Mouse (Mus musculus): Measurements from ENCODE around the gene Ppfibp1.

The Ppfibp1 gene

GRCm38 (mm10) chr6:146981249-146981835 is 93.1 kb downstream of the Ppfibp1 start:
- DNase-seq (ENCODE audit: low read depth in 1 of 2, low spot score in 2 of 2), result no peak

DNA sequence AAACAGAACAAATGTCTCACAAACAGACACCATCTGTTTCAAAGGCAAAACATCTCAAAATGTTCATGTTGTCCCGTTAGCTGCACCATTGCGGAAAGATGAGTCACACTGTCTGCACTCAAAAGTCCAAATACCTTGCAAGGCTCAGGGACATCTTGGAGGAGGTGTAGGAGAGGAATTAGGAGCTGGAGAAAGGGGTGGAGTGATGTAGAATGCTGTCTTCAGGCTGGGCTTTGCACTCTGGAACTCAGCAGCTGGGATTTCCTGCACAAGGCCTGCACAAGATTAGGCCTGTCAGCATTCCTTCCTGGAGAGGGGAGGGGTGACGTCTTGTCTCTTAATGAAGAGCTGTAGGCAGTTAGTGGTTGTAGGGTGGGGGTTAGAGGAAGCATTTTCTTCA is 96.3 kb downstream of the Ppfibp1 start:
- DNase-seq (ENCODE audit: low read depth in 1 of 2, low spot score in 2 of 2), result no peak

GRCm38 (mm10) chr6:146994236-146994635 is 105.9 kb downstream of the Ppfibp1 start:
- no peak for DNase-seq (ENCODE audit: low read depth in 1 of 2, low spot score in 2 of 2)

GRCm38 (mm10) chr6:146995391-146995790 is 107.1 kb downstream of the Ppfibp1 start:
- no peak for DNase-seq (ENCODE audit: low read depth in 1 of 2, low spot score in 2 of 2)

GRCm38 (mm10) chr6:146995878-146996277 is 107.6 kb downstream of the Ppfibp1 start:
- DNase-seq (ENCODE audit: low read depth in 1 of 2, low spot score in 2 of 2), result no peak

GRCm38 (mm10) chr6:146997006-146997405 is 108.7 kb downstream of the Ppfibp1 start:
- DNase-seq (ENCODE audit: low read depth in 1 of 2, low spot score in 2 of 2), result no peak

GRCm38 (mm10) chr6:146998710-146999109 is 110.4 kb downstream of the Ppfibp1 start:
- DNase-seq (ENCODE audit: low read depth in 1 of 2, low spot score in 2 of 2), result no peak

DNA sequence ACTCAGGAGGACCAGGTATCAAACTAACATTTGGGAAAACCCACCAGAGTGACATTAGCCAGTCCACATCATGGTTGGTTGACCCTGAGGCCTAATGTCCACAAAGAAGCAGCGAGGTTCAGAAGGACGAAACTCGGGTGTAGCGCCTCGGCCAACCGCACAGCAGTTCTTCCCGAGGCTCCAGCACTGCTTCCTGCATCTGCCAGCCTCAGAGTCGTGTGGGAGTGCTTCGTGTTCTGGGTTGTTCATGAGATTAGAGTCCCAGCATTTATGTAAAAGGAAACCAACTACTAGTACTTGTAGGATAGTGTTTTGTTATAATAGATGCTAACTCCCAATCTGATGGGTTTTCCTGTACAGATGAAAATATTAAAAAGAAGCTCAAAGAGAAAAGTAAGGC is 111.0 kb downstream of the Ppfibp1 start:
- no peak for DNase-seq (ENCODE audit: low read depth in 1 of 2, low spot score in 2 of 2)

DNA sequence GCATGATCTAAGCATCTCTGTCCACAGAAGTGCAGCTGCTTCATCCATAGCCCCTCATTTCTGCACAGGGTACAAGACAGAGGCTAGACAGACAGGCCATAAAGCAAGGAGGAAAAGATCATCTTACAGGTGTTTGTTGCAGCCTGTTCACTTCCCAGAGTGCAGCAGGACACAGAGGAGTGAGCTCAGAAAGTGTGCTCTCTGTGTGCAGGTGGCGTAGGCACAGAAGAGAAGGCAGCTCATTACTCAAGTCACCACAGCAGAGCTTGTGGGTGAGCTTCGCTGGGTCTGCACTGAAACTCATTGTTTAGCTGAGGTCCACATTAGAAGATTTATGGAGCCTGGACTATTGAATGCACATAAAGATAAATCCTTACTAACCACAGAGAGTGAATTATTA is 111.5 kb downstream of the Ppfibp1 start:
- no peak for DNase-seq (ENCODE audit: low read depth in 1 of 2, low spot score in 2 of 2)

- DNase-seq (ENCODE audit: low read depth in 1 of 2, low spot score in 2 of 2), result no peak
These were observed 119.9 kb downstream of the Ppfibp1 start for GRCm38 (mm10) chr6:147008148-147008547.

- DNase-seq (ENCODE audit: low read depth in 1 of 2, low spot score in 2 of 2), result no peak
These were observed 122.1 kb downstream of the Ppfibp1 start for GRCm38 (mm10) chr6:147010358-147010757.

DNA sequence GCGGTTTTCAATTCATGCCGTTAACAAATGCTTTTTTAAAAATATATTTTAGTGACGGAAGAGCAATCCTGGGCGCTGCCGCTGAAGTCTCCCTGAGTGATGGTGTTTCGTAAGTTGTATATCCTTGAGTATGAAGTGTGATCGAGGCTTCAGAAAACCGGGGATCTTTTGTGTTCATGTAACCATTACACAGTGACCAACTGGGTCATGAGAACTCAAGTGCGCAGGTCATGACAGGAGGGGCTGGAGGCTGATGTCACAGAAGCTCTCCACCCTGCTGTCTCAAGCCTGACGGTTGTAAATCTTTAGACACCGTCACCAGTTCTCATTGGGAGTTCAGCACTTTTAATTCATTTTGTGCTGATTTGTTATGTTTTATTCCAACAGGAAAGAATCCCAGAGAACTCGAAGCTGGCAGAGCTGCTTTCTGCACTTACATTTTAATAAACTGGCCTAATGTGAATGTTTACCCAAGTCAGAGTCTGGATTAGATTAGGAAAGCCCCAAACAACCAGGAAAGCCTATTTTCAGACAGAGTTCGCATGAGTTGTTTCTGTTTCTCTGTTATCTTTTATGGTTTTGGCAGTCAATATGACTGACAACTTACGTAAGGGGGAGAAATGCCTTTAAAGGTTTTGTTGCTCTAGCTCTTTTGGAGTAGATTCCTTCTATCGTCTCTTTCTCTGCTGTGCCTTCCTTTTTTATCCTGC is 122.7 kb downstream of the Ppfibp1 start:
- no peak for DNase-seq (ENCODE audit: low read depth in 1 of 2, low spot score in 2 of 2)

DNA sequence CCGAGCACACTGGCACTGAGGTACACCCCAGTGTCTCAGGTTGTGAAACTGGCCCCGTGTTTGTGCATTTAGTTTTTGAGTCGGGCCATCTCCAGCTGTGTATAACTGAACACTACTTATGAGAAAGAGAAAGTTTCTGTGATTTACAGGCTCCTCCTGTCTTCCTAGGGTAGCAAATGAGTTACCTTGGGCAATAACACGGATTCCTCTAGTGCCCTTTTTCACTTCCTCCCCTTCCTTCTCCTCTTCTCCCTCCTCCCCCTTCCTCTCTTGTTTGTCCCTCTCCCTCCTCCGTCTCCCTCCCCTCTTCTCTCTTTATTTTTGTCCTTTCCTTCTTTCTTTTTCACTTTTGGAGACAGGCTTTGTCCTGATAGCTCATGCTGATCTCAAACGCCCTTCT is 123.3 kb downstream of the Ppfibp1 start:
- DNase-seq (ENCODE audit: low read depth in 1 of 2, low spot score in 2 of 2), result no peak

DNA sequence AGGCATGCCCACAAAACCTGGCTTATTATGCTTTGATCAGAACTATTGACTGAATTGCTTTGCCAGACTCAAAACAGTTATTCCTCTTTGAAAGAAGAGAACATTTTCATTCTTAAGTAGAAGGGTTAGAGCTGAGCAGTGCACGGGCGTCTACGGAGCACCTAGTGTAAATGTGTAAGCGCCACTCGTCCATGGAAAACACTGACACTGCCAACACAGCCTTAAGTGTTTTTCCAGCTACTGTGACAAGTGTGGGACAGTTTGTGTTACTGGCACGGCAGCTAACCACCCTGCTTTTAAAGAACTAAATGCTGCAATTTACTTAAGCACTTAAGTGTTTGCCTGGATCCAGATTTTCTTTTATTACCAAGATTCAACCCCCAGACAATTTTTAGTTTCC is 123.7 kb downstream of the Ppfibp1 start:
- DNase-seq (ENCODE audit: low read depth in 1 of 2, low spot score in 2 of 2), result no peak

DNA sequence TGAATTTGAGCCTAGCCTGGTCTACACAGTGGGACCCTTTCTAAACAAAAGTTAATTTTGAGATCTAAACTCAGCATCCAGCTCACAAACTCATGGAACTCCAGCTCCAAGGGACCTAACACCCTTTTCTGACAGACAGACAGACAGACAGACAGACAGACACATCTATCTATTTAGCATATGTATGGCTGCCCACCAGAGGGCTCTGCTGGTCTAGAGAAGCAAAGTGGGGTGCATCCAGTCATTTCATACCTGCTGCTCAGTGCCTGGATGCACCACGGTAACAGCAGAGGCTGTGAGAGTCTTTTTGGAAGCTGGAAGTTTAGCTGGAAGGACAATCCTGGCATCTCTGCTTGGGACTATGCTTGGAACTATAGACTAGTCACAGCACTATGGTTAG is 125.3 kb downstream of the Ppfibp1 start:
- no peak for DNase-seq (ENCODE audit: low read depth in 1 of 2, low spot score in 2 of 2)

GRCm38 (mm10) chr6:147017906-147018305 is 129.6 kb downstream of the Ppfibp1 start:
- DNase-seq (ENCODE audit: low read depth in 1 of 2, low spot score in 2 of 2), result no peak

DNA sequence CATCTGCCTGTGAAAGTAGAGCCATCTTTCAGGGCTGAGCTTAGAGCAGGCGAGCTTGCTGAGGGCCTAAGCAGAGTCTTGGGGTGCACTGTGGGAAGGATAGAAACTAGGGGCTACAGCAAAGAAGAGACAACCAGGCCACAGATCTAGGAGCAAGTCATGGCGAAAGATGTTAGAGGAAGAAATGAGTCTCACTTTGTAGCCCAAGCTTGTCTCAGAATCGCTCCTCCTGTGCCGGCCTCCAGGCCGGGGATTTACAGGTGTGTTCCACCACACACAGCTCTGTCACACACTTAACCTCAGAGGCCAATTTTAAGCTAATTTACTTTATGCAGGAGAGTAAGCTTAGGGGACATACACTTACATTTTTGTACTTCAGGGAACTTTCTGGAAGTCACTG is 130.1 kb downstream of the Ppfibp1 start:
- no peak for DNase-seq (ENCODE audit: low read depth in 1 of 2, low spot score in 2 of 2)

DNA sequence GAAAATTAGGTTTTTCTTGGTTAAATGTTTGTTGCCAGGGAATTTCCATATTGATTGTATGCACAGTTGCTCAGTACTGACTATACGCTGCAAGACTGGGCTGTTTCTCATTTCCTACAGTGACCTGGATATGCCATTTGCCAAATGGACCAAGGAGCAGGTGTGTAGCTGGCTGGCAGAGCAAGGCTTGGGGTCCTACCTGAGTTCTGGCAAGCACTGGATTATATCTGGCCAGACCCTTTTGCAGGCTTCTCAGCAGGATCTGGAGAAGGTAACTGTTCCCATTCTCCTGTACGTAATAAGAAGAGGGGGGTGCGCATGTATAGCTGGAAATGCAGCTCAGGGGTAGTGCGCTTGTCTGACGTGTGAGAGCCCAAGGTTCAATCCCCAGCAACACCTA is 132.9 kb downstream of the Ppfibp1 start:
- DNase-seq (ENCODE audit: low read depth in 1 of 2, low spot score in 2 of 2), result no peak

- DNase-seq (ENCODE audit: low read depth in 1 of 2, low spot score in 2 of 2), result no peak
These were observed 134.3 kb downstream of the Ppfibp1 start for GRCm38 (mm10) chr6:147022375-147023132.

- DNase-seq (ENCODE audit: low read depth in 1 of 2, low spot score in 2 of 2), result no peak
These were observed 134.8 kb downstream of the Ppfibp1 start for GRCm38 (mm10) chr6:147023133-147023395.

- DNase-seq (ENCODE audit: low read depth in 1 of 2, low spot score in 2 of 2), result no peak
These were observed 135.3 kb downstream of the Ppfibp1 start for GRCm38 (mm10) chr6:147023568-147023967.

DNA sequence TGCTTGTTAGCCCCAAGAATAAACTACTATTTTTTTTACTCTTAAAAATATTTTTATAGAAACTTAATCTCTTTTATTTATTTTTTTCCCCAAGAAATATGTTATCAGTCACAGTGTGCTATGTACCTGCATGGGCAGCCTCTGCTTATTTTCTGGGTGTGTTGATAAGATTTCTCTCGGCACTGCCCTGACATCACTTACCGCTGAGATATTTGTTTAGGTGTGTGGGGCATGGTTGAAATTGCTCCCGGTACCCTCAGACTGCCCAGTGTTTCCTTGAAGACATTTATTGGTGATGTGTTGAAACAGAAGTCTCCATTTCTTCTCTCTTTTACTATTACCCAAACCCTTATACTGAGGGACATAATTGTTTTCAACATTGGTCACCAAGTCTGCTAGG is 136.5 kb downstream of the Ppfibp1 start:
- DNase-seq (ENCODE audit: low read depth in 1 of 2, low spot score in 2 of 2), result no peak

DNA sequence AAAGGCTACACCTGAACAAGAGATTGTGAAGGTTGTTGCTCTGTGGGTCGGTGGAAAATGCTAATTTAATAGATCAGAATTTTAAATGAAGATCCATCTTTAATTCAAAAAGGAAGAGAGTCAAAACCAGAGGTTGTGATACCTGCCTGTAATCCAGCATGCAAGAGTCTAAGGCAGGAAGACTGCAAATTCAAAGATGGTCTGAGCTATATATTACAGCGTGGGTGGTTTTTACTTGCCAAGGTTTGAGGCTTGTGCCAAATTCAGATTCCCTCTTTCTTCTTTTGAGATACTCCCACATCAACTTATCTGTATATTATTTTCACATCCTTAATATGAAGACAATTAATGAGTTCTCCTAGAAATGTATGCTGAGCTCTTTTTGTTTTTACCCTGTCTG is 140.1 kb downstream of the Ppfibp1 start:
- DNase-seq (ENCODE audit: low read depth in 1 of 2, low spot score in 2 of 2), result no peak

Data from monocyte, adult 2 months (primary cell).